ENCODE assay signal across 12 mouse cellular contexts in the genomic region with DNA sequence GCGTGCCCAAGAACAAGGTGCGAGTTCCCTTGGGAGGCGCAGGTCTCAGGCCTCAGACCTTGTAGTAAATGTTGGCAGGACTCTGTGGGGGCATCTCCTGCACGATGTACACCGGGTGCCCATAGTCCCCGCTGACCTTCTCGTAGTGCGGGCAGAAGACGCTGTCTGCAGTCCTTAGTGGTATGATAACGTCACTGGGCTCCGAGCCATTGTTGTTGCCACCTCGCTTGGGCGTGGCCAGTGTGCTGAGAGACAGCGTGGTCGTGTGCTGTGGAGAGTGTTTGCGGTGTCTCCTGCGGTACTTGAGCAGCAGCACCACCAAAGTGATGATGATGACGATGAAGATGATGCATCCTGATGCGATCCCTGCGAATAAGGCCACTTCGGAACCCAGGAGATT. TPM values are rescaled to one million over a fixed set of nuclear protein-coding genes. Genes with fewer than 3 reads are reported as not detected.
DNase-seq lines count a peak whose midpoint lies in the region; ATAC-seq lines count a peak whose summit lies in the region.
"Had no signal": no experiment of that assay in that cellular context is flagged by ENCODE, and none has a peak within 500 bp of the region (broad histone marks: within the 10 kb centered on the region; RNA-seq: fewer than 3 reads in every experiment).

No protein-coding gene starts in this region.

- H3K27ac ChIP-seq in hindbrain, embryonic 11.5 days (ENCODE audit: low read depth, low read length) = 0 out of 2 replicates have a peak overlapping the region, but pooled peaks have one; percentile 43
- no peak overlapping the region for H3K27ac ChIP-seq in hindbrain, embryonic 14.5 days
- H3K27ac ChIP-seq in neural tube, embryonic 12.5 days = no peak overlapping the region
- H3K27ac ChIP-seq: heart, embryonic 15.5 days had no signal

- DNase-seq in hindbrain, embryonic 11.5 days (ENCODE audit: low spot score) = no peak
- no peak for DNase-seq in hindbrain, embryonic 14.5 days (ENCODE audit: low spot score)
- no peak for DNase-seq in neural tube, embryonic 10.5 days (ENCODE audit: extremely low spot score, low spot score)
- peak; percentile 27 for DNase-seq in left cerebral cortex, postnatal 4 days
- no peak for DNase-seq in yolk sac, embryonic 10.5 days (ENCODE audit: low spot score)
- DNase-seq in gastrocnemius, postnatal 14 days = no peak
- no peak for DNase-seq in gastrocnemius, adult 18-20 months (ENCODE audit: low spot score)
- DNase-seq: adrenal gland, adult 2 months; cerebellum, adult 9-11 months had no signal

- H3K4me3 ChIP-seq in hindbrain, embryonic 11.5 days (ENCODE audit: low read depth, low read length) = no peak overlapping the region
- no peak overlapping the region for H3K4me3 ChIP-seq in hindbrain, embryonic 14.5 days (replicated peaks; ENCODE audit: low read length)
- no peak overlapping the region for H3K4me3 ChIP-seq in neural tube, embryonic 12.5 days
- H3K4me3 ChIP-seq: heart, embryonic 15.5 days had no signal

- H3K27me3 ChIP-seq in hindbrain, embryonic 11.5 days (ENCODE audit: control insufficient read depth, insufficient read depth, low read length) = no peaks in the 10 kb centered on the region
- no peaks in the 10 kb centered on the region for H3K27me3 ChIP-seq in hindbrain, embryonic 14.5 days (ENCODE audit: control insufficient read depth, insufficient read depth, low read length)
- H3K27me3 ChIP-seq in neural tube, embryonic 12.5 days (replicated peaks) = no peaks in the 10 kb centered on the region
- H3K27me3 ChIP-seq: heart, embryonic 15.5 days had no signal

- ATAC-seq in hindbrain, embryonic 11.5 days (ENCODE audit: low FRiP score) = 0 out of 2 replicates have a peak, but pooled peaks have one; percentile 14
- no peak for ATAC-seq in hindbrain, embryonic 14.5 days (ENCODE audit: low FRiP score)
- 0 out of 2 replicates have a peak, but pooled peaks have one; percentile 8 for ATAC-seq in neural tube, embryonic 12.5 days (ENCODE audit: low FRiP score, low read depth)
- ATAC-seq: CD4-positive, CD25-positive, alpha-beta regulatory T cell, adult 4 months had no signal

- no peak overlapping the region for H3K9ac ChIP-seq in hindbrain, embryonic 11.5 days (ENCODE audit: low read depth, low read length)
- H3K9ac ChIP-seq in hindbrain, embryonic 14.5 days = no peak overlapping the region
- no peak overlapping the region for H3K9ac ChIP-seq in neural tube, embryonic 12.5 days
- H3K9ac ChIP-seq: heart, embryonic 15.5 days had no signal

- no peaks in the 10 kb centered on the region; the same call in 1 of the 2 replicates for H3K4me1 ChIP-seq in hindbrain, embryonic 11.5 days (replicated peaks; ENCODE audit: control insufficient read depth, insufficient read depth, low read length)
- peaks cover 16% of the 10 kb centered on the region for H3K4me1 ChIP-seq in hindbrain, embryonic 14.5 days (replicated peaks; ENCODE audit: control insufficient read depth, insufficient read depth, low read length)
- peaks cover 16% of the 10 kb centered on the region for H3K4me1 ChIP-seq in neural tube, embryonic 12.5 days

- intact Hi-C loops in left cerebral cortex, postnatal 4 days (cut with DNase I) = loop anchor here (5.0 kb wide), 1 partner anchor 37 kb away; no protein-coding TSS in a partner anchor
- intact Hi-C loops in gastrocnemius, postnatal 14 days (cut with DNase I; ENCODE audit: low total_unique reads) = no loop called here

- H3K36me3 ChIP-seq in hindbrain, embryonic 11.5 days (ENCODE audit: control insufficient read depth, insufficient read depth, low read length) = 0 out of 2 replicates have a peak, but pooled peaks cover 2% of the 10 kb centered on the region
- H3K36me3 ChIP-seq in hindbrain, embryonic 14.5 days (replicated peaks; ENCODE audit: control insufficient read depth, insufficient read depth) = peaks cover 56% of the 10 kb centered on the region
- H3K36me3 ChIP-seq in neural tube, embryonic 12.5 days = peaks cover 46% of the 10 kb centered on the region

- WGBS in hindbrain, embryonic 11.5 days = 89% methylated on average over 21 of the region's 21 CpGs
- WGBS in hindbrain, embryonic 14.5 days = 82% methylated on average over 21 of the region's 21 CpGs
- 92% methylated on average over 21 of the region's 21 CpGs for WGBS in neural tube, embryonic 12.5 days

- H3K4me2 ChIP-seq in hindbrain, embryonic 11.5 days (replicated peaks; ENCODE audit: low read depth, low read length) = no peak overlapping the region
- H3K4me2 ChIP-seq in hindbrain, embryonic 14.5 days (replicated peaks) = no peak overlapping the region
- no peak overlapping the region for H3K4me2 ChIP-seq in neural tube, embryonic 12.5 days (replicated peaks)
- H3K4me2 ChIP-seq: heart, embryonic 15.5 days had no signal

- H3K9me3 ChIP-seq in hindbrain, embryonic 11.5 days (ENCODE audit: control insufficient read depth, low read length) = no peaks in the 10 kb centered on the region
- H3K9me3 ChIP-seq in hindbrain, embryonic 14.5 days (ENCODE audit: control insufficient read depth, low read length) = no peaks in the 10 kb centered on the region
- H3K9me3 ChIP-seq in neural tube, embryonic 12.5 days = no peaks in the 10 kb centered on the region
- H3K9me3 ChIP-seq: heart, embryonic 15.5 days had no signal

RNA-seq across cellular contexts. Expression of a gene that starts 40.5 kb away (rescaled TPM):
- 36.3 and 43.6 TPM in 2 replicates for polyA plus RNA-seq in hindbrain, embryonic 11.5 days (2014; fragmentation: Nextera tagmentation; extraction: Ambion mirVana)
- 21.9 and 23.8 TPM in 2 replicates for polyA plus RNA-seq in hindbrain, embryonic 14.5 days (2014; fragmentation: Nextera tagmentation; extraction: Ambion mirVana)
- polyA plus RNA-seq in neural tube, embryonic 12.5 days (2016; fragmentation: Nextera tagmentation; extraction: Ambion mirVana) = 45.5 and 50.8 TPM in 2 replicates
- 100 to 1,000 TPM; 151 to 153 TPM for total RNA-seq in left cerebral cortex, postnatal 4 days (2021)
- 10 to 100 TPM; 11.8 to 13.0 TPM for total RNA-seq in gastrocnemius, postnatal 14 days (2021)
- 1 to 10 TPM; 3.0 to 6.7 TPM for total RNA-seq in gastrocnemius, adult 18-20 months (2021)

Comparison
In these comparisons a context has a peak if more than half of its experiments do, and no peak if none do; other contexts are left out.
1. RNA of a gene that starts 40.5 kb away (total RNA-seq): 151 to 153 TPM in left cerebral cortex, postnatal 4 days; 11.8 to 13.0 TPM in gastrocnemius, postnatal 14 days and 3.0 to 6.7 TPM in gastrocnemius, adult 18-20 months; every median in the first group is over 10 times any median in the second.